Mouse (Mus musculus): Measurements from ENCODE around the gene Peli1. TPM values are rescaled to one million over a fixed set of nuclear protein-coding genes. Genes with fewer than 3 reads are reported as not detected.

Gene Peli1
- 10 to 100 TPM; 37.6 to 47.2 TPM for total RNA-seq (2021)
- long read RNA-seq, experiment 1, transcript Peli1-201 (7 exons, 3,514 nt) = major isoform, 59 of 66 reads
- long read RNA-seq, experiment 1, partial matches to known transcripts = 6 of 66 reads
- long read RNA-seq, experiment 1, other reads (novel, unspliced or antisense) = 0 of 66 reads
- long read RNA-seq, experiment 2, transcript Peli1-201 (7 exons, 3,514 nt) = major isoform, 28 of 34 reads
- long read RNA-seq, experiment 2, partial matches to known transcripts = 2 of 34 reads
- long read RNA-seq, experiment 2, other reads (novel, unspliced or antisense) = 3 of 34 reads

- DNase-seq (ENCODE audit: low spot score in 2 of 2) = peak; percentile 91 to 95
These were observed at the start of gene Peli1 for GRCm38 (mm10) chr11:21091067-21091427. Gene Peli1, plus strand, starts transcription at chr11:21091291.

DNA sequence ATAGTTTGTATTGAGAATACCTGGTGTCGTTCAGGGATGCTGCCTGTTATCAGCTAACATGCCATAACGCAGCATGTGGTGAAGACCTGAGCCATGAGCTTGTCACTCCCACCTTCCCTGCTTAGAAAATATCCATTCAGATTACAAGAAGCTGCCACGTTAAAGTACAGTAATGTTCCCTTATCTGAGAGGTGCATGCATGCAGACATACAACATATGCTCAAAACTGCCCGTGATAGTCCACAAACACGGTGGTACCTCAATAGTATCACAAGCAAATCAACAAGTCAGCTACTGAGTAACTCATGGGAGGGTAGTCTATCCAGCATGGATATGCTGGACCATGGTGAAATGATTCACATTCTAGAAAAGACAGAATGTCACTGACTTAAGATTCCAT is 48.5 kb upstream of the Peli1 start:
- DNase-seq (ENCODE audit: low spot score in 2 of 2) = no peak

- no peak for DNase-seq (ENCODE audit: low spot score in 2 of 2)
These were observed 44.9 kb upstream of the Peli1 start for GRCm38 (mm10) chr11:21046188-21046587.

DNA sequence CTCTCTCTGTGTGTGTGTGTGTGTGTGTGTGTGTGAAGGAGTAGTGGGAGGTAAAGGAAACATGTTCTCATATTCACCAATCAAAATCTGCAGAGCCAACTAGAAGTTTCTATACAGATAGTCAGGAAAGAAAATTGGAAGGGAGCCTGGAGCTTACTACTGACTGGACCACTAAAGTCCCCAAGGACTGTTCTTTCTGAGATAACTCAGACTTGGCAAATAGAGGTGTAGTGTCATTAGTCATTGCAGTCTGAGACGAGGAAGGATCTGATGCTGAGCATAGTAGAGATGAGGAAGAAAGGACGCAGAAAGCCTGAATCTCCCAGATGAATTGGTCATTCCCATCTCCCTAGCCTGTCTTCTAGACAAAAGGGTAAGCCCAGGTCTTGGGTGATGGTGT is 43.2 kb upstream of the Peli1 start:
- DNase-seq (ENCODE audit: low spot score in 2 of 2) = no peak

DNA sequence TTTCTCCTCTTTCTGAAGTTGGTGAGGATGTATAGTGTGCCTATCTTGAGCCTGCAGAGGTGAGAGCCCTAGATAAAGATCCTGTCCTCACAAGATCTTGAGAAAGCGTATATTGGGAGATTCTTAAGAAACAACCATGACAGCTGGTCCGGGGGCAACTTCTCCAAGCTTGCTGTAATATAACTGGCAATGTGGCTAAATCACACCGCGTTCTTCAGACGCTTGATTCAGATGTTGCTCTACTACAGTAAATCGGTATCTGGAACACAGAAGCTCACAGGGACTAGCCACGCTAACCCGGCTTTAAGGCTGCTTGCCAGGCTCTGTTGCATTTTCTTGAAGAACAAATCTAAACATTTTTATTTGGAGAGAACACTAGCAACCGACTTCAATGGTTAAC is 39.4 kb upstream of the Peli1 start:
- DNase-seq (ENCODE audit: low spot score in 2 of 2) = peak; percentile 51 to 52

DNA sequence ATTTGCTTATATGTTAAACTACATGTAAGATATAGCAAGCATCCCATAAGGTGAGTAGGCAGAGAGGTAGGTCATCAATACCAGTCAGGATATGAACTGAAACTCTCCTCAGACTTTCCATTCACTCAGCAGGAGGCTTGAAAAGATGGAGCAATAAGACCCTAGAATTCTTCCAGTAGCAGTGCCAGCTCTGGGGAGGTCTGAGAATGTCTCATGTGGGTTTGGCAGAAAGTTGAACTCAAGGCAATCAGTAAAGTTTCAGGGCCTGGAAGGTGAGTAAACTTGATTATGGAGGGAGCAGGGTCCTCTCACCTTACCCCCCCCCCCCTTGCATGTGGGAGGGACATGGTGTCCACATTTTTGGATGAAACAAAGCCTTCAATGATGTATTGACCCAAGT is 36.5 kb upstream of the Peli1 start:
- DNase-seq (ENCODE audit: low spot score in 2 of 2) = no peak

GRCm38 (mm10) chr11:21056109-21056850 is 34.8 kb upstream of the Peli1 start:
- no peak for DNase-seq (ENCODE audit: low spot score in 2 of 2)

- DNase-seq (ENCODE audit: low spot score in 2 of 2) = no peak
These were observed 33.3 kb upstream of the Peli1 start for GRCm38 (mm10) chr11:21057511-21058414.

DNA sequence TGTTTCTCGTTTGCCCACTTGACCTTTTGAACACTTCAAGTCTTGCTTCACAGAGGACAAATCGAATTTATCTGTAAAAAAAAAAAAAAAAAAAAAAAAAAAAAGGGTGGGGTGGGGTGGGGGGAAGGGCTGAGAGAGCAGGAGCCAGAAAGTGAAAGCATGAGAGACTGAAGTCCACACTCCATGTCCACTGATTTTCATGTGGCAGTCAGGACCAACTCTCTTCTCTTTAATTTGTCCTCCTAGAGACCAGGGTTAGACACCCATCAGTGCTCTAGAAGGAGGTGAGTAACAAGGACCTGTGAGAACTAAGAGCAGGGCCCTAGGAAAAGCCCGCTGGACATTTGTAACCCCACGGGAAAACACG is 32.7 kb upstream of the Peli1 start:
- no peak for DNase-seq (ENCODE audit: low spot score in 2 of 2)

GRCm38 (mm10) chr11:21060386-21061074 is 30.6 kb upstream of the Peli1 start:
- DNase-seq (ENCODE audit: low spot score in 2 of 2) = no peak

- DNase-seq (ENCODE audit: low spot score in 2 of 2) = no peak
These were observed 30.1 kb upstream of the Peli1 start for GRCm38 (mm10) chr11:21061075-21061403.

GRCm38 (mm10) chr11:21061431-21061830 is 29.7 kb upstream of the Peli1 start:
- DNase-seq (ENCODE audit: low spot score in 2 of 2) = peak in 1 of 2 experiments; percentile 15

DNA sequence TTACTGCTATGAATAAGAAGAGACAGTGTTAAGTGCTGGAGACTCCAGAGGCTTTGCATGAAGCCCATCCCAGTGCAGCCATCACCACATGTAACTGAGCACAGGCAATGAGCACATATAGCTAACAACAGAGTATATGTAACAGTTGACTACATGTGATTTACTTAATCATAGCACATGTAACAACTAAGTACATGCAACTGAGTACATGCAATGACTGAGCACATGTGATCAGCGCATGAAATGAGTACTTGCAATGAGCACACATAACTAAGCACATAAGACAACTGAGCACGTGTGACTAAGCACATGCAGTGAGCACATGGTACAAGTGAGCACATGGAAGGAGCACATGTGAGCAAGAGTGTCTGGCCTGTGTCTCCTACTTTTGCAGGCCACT is 29.0 kb upstream of the Peli1 start:
- DNase-seq (ENCODE audit: low spot score in 2 of 2) = no peak

GRCm38 (mm10) chr11:21063271-21063670 is 27.8 kb upstream of the Peli1 start:
- no peak for DNase-seq (ENCODE audit: low spot score in 2 of 2)

GRCm38 (mm10) chr11:21079400-21079799 is 11.7 kb upstream of the Peli1 start:
- no peak for DNase-seq (ENCODE audit: low spot score in 2 of 2)

GRCm38 (mm10) chr11:21079851-21080362 is 11.2 kb upstream of the Peli1 start:
- no peak for DNase-seq (ENCODE audit: low spot score in 2 of 2)

GRCm38 (mm10) chr11:21081169-21081568 is 9.9 kb upstream of the Peli1 start:
- DNase-seq (ENCODE audit: low spot score in 2 of 2) = no peak

DNA sequence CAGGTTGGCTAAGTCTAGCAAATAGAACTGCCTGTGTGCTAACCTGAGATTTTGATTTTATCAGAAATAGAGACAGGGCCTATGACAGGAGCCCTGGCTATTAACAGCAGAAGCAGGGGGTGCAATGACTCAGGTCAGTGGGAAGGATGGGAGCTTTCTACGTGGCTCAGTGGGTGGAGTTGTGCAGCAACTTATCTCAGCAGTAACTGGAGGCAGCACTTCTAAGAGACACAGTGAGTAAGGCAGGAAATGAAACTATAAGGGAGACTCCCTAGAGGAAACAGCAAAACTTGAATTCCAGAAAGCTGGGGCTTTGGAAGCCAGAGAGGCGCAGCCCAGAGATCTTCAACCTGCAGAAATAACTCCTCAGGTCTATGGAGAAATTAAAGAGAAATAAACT is 8.4 kb upstream of the Peli1 start:
- peak in 1 of 2 experiments; percentile 11 for DNase-seq (ENCODE audit: low spot score in 2 of 2)

DNA sequence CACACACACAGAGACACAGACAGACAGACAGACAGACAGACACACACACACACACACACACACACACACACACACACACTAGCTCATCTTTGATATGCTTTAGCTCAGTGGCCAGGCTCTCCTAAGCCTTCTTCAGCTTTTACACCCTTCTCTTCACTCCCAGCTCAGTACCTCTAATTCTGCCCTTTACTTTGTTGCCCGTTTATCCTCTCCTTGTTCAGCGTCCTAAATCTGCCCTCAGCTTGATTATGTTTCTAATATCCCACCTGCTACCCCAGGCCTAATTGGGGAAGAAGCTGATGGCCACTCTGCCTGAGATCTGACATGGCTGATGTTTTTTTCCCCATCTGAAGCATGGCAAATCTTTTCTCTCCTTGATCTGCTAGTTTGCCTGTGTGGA is 2.7 kb upstream of the Peli1 start:
- DNase-seq (ENCODE audit: low spot score in 2 of 2) = no peak

GRCm38 (mm10) chr11:21089571-21089970 is 1.5 kb upstream of the Peli1 start:
- DNase-seq (ENCODE audit: low spot score in 2 of 2) = no peak
